Mouse (Mus musculus) kidney, embryonic 14.5 days (tissue): ENCODE data around the gene Washc4. TPM values are rescaled to one million over a fixed set of nuclear protein-coding genes. Genes with fewer than 3 reads are reported as not detected.

Experiments
- ATAC-seq: fragments of 200-750 bp; cut with Nextera tagmentation; 2 replicates; pipeline ENCODE4 v1.8.0; 2017; ENCODE audit warnings: moderate number of reproducible peaks, mild to moderate bottlenecking, moderate TSS enrichment, moderate library complexity; ENCODE audit not compliant: low FRiP score, low TSS enrichment
- H3K27ac ChIP-seq: fragments of 300-500 bp; sonication (generic); 2 replicates; pipeline ENCODE4 v1.5.1; 2014; ENCODE audit warnings: low read depth, mild to moderate bottlenecking, low read length, moderate library complexity, mixed read lengths
- H3K27me3 ChIP-seq: fragments of 300-500 bp; sonication (generic); 2 replicates; pipeline ENCODE4 v1.6.1; 2014; ENCODE audit warnings: mild to moderate bottlenecking, low read length; ENCODE audit not compliant: control insufficient read depth, insufficient read depth
- H3K36me3 ChIP-seq: fragments of 300-500 bp; sonication (generic); 2 replicates; pipeline ENCODE4 v1.6.1; 2014; ENCODE audit warnings: low read length, mixed read lengths; ENCODE audit not compliant: control insufficient read depth, insufficient read depth
- H3K4me1 ChIP-seq: fragments of 300-500 bp; sonication (generic); 2 replicates; pipeline ENCODE4 v1.6.1; 2014; ENCODE audit warnings: low read length, mixed read lengths; ENCODE audit not compliant: control insufficient read depth, insufficient read depth
- H3K4me2 ChIP-seq: fragments of 300-500 bp; sonication (generic); replicated peaks from 2 replicates; pipeline ENCODE4 v1.6.1; 2014; ENCODE audit warnings: low read depth, mild to moderate bottlenecking, low read length
- H3K4me3 ChIP-seq: fragments of 300-500 bp; sonication (generic); 2 replicates; pipeline ENCODE4 v1.5.1; 2014; ENCODE audit warnings: mild to moderate bottlenecking, low read length
- H3K9ac ChIP-seq: fragments of 300-500 bp; sonication (generic); 2 replicates; pipeline ENCODE4 v1.6.1; 2014; ENCODE audit warnings: low read depth, mild to moderate bottlenecking, low read length, moderate library complexity
- H3K9me3 ChIP-seq: fragments of 300-500 bp; sonication (generic); 2 replicates; pipeline ENCODE4 v1.6.1; 2016; ENCODE audit warnings: low read length; ENCODE audit not compliant: control insufficient read depth
- WGBS: fragments of 180-500 bp; shearing (Covaris S2); extraction: QIAGEN DNeasy Blood & Tissue Kit; methylation state at CpG from one replicate; pipeline ENCODE4 v1.1.7; 2014; 5-methylcytosine and 5-hydroxymethylcytosine counted together
- polyA plus RNA-seq: library from polyadenylated mRNA; unstranded; fragments of >200 nt; fragmentation: Nextera tagmentation; extraction: Ambion mirVana; gene quantifications from 2 replicates; pipeline ENCODE4 v1.2.1, GENCODE M21; 2014

Gene Washc4
- polyA plus RNA-seq, 1 experiment from 2014 or later, result 44.1 TPM

GRCm38 (mm10) chr10:83610518-83610917, 67.0 kb downstream of the Washc4 start:
- H3K9me3 ChIP-seq, result no peaks in the 10 kb centered on the region
- H3K9ac ChIP-seq, result no peak overlapping the region
- H3K27me3 ChIP-seq, result no peaks in the 10 kb centered on the region
- no peaks in the 10 kb centered on the region for H3K4me1 ChIP-seq
- H3K4me2 ChIP-seq, result no peak overlapping the region
- H3K27ac ChIP-seq, result no peak overlapping the region
- peaks cover 37% of the 10 kb centered on the region for H3K36me3 ChIP-seq
- ATAC-seq, result no peak
- WGBS, result 96% methylated on average over 7 of the region's 7 CpGs
- H3K4me3 ChIP-seq, result no peak overlapping the region

- peaks cover 31% of the 10 kb centered on the region for H3K36me3 ChIP-seq
- no peak overlapping the region for H3K4me3 ChIP-seq
- H3K27me3 ChIP-seq, result no peaks in the 10 kb centered on the region
- WGBS, result 95% methylated on average over 5 of the region's 5 CpGs
- H3K4me2 ChIP-seq, result no peak overlapping the region
- H3K27ac ChIP-seq, result no peak overlapping the region
- no peak overlapping the region for H3K9ac ChIP-seq
- no peak for ATAC-seq
- H3K9me3 ChIP-seq, result no peaks in the 10 kb centered on the region
- no peaks in the 10 kb centered on the region for H3K4me1 ChIP-seq
Measured at GRCm38 (mm10) chr10:83611863-83612262, 68.3 kb downstream of the Washc4 start.

GRCm38 (mm10) chr10:83612648-83613215, 69.2 kb downstream of the Washc4 start:
- no peak for ATAC-seq
- Histone ChIP-seq H3K36me3 (peaks cover 25% of the 10 kb centered on the region), H3K9ac (no peak overlapping the region), H3K4me1 (no peaks in the 10 kb centered on the region), H3K27me3 (no peaks in the 10 kb centered on the region), H3K9me3 (no peaks in the 10 kb centered on the region), H3K4me2 (no peak overlapping the region), H3K4me3 (no peak overlapping the region), H3K27ac (no peak overlapping the region)
- WGBS, result 90% methylated on average over 14 of the region's 14 CpGs

- H3K27ac ChIP-seq, result no peak overlapping the region
- no peaks in the 10 kb centered on the region for H3K9me3 ChIP-seq
- no peaks in the 10 kb centered on the region for H3K4me1 ChIP-seq
- peaks cover 7% of the 10 kb centered on the region for H3K36me3 ChIP-seq
- ATAC-seq, result 0 out of 2 replicates have a peak, but pooled peaks have one; percentile 18
- H3K9ac ChIP-seq, result no peak overlapping the region
- 59% methylated on average over 10 of the region's 10 CpGs for WGBS
- H3K4me2 ChIP-seq, result no peak overlapping the region
- no peak overlapping the region for H3K4me3 ChIP-seq
- no peaks in the 10 kb centered on the region for H3K27me3 ChIP-seq
Measured at GRCm38 (mm10) chr10:83617366-83617765, 73.8 kb downstream of the Washc4 start.

DNA sequence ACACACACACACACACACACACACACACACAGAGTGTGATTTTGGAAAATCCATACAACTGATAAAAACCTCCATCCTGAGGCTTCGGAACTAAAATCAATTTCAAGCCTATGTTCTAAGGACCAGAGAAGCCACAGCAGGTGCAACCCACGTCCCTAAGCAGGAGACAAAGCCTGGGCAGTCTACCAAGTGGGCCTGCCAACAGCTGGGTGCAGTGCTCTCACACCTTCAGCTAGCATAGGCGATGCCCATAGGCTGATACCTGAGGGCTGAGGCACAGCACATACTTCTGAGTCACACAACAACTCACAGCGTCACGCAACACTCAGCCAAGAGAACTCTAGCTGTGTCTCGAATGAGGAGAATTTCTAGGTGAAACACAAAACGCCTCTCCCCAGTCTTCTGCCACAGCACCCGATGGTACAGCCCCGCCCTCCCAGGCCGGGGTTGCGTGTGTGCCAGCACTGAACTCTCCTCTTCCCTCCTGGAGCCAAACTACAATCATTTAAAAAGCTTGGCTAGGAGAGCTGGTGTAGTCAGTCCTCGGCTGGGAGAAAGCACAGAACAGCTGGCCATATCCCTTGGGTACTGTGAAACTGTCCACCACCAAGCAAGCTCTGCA, 75.4 kb downstream of the Washc4 start:
- H3K4me2 ChIP-seq, result no peak overlapping the region
- peaks cover 2% of the 10 kb centered on the region; the same call in 1 of the 2 replicates for H3K36me3 ChIP-seq
- H3K4me3 ChIP-seq, result no peak overlapping the region
- no peaks in the 10 kb centered on the region for H3K9me3 ChIP-seq
- H3K4me1 ChIP-seq, result no peaks in the 10 kb centered on the region
- no peak overlapping the region for H3K27ac ChIP-seq
- no peaks in the 10 kb centered on the region for H3K27me3 ChIP-seq
- H3K9ac ChIP-seq, result no peak overlapping the region
- WGBS, result 84% methylated on average over 12 of the region's 12 CpGs
- no peak for ATAC-seq

- ATAC-seq, result no peak
- H3K36me3 ChIP-seq, result peaks cover 2% of the 10 kb centered on the region; the same call in 1 of the 2 replicates
- no peak overlapping the region for H3K4me3 ChIP-seq
- no peak overlapping the region for H3K27ac ChIP-seq
- H3K27me3 ChIP-seq, result no peaks in the 10 kb centered on the region
- H3K4me1 ChIP-seq, result no peaks in the 10 kb centered on the region
- 93% methylated on average over 24 of the region's 24 CpGs for WGBS
- no peak overlapping the region for H3K9ac ChIP-seq
- no peak overlapping the region for H3K4me2 ChIP-seq
- no peaks in the 10 kb centered on the region for H3K9me3 ChIP-seq
Measured at GRCm38 (mm10) chr10:83620350-83621055, 77.0 kb downstream of the Washc4 start.

GRCm38 (mm10) chr10:83624065-83624464, 80.5 kb downstream of the Washc4 start:
- Histone ChIP-seq H3K4me1 (peaks cover 4% of the 10 kb centered on the region; the same call in 1 of the 2 replicates), H3K27ac (no peak overlapping the region), H3K27me3 (no peaks in the 10 kb centered on the region), H3K9ac (no peak overlapping the region), H3K4me3 (no peak overlapping the region), H3K36me3 (peaks cover 5% of the 10 kb centered on the region; the same call in 1 of the 2 replicates), H3K9me3 (no peaks in the 10 kb centered on the region), H3K4me2 (no peak overlapping the region)
- no peak for ATAC-seq
- WGBS, result 87% methylated on average over 8 of the region's 8 CpGs

DNA sequence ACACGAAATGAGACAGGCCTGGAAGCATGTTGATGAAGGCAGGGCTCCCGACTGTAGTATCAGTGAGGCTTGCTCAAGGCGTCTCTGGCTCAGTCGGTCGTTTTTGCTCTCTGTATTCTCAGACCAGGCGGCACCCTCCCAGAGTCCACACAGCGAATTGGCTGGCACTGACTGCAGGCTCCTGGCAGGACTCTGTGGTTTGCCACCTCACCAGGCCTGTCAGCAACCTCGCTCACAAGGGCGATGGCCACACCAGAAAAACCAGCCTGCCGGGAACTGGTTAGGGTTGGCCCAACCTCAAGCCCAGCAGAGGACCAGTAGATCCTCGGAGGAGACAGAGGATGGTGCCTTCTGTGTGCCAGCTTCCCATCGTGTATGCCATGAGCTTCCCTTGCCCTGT, 81.3 kb downstream of the Washc4 start:
- Histone ChIP-seq H3K36me3 (peaks cover 5% of the 10 kb centered on the region; the same call in 1 of the 2 replicates), H3K4me2 (no peak overlapping the region), H3K4me1 (peaks cover 4% of the 10 kb centered on the region; the same call in 1 of the 2 replicates), H3K4me3 (no peak overlapping the region), H3K9me3 (no peaks in the 10 kb centered on the region), H3K27ac (no peak overlapping the region), H3K27me3 (no peaks in the 10 kb centered on the region), H3K9ac (no peak overlapping the region)
- 92% methylated on average over 12 of the region's 12 CpGs for WGBS
- ATAC-seq, result no peak

GRCm38 (mm10) chr10:83627113-83627687, 83.6 kb downstream of the Washc4 start:
- Histone ChIP-seq H3K9me3 (no peaks in the 10 kb centered on the region), H3K4me1 (peaks cover 4% of the 10 kb centered on the region), H3K4me3 (no peak overlapping the region), H3K9ac (no peak overlapping the region), H3K27ac (no peak overlapping the region), H3K4me2 (no peak overlapping the region), H3K27me3 (no peaks in the 10 kb centered on the region), H3K36me3 (peaks cover 5% of the 10 kb centered on the region; the same call in 1 of the 2 replicates)
- ATAC-seq, result no peak
- WGBS, result 95% methylated on average over 9 of the region's 9 CpGs
